Mouse (Mus musculus): ENCODE measurements at regions not wholly inside any gene's neighbourhood (a gene's known extent, or its start where the extent isn't known, plus 50 kb on each side); places are given as distances from the start of the nearest gene placed in this dataset.

DNA sequence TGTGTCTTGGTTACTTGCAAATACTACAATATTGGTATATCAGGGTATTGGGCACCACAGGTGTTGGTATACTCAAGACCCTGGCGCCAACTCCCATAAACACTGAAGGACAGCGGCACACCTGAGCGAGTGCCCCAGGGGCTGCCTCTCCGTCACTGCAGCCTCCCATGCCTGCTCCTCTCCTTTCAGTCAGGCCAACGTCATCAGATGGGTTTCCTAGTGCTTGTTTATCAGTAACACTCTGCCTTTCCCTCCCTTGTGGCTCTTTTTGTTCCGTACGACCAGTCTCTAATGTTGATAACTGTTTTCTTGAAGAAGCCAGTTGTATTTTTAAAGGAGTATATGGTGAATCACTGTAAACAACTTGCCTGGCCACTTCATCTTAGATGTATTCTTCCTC, 129.4 kb downstream of the Pdgfra start:
- 91% methylated on average over 7 of the region's 7 CpGs for WGBS
- H3K4me1 ChIP-seq, result no peaks in the 10 kb centered on the region
- no peak overlapping the region for H3K27ac ChIP-seq

GRCm38 (mm10) chr5:75282617-75283016, 130.5 kb downstream of the Pdgfra start:
- Histone ChIP-seq H3K36me3 (replicated peaks) (no peaks in the 10 kb centered on the region), H3K4me1 (no peaks in the 10 kb centered on the region), H3K27ac (no peak overlapping the region), H3K9ac (no peak overlapping the region), H3K4me2 (no peak overlapping the region), H3K27me3 (peaks cover 9% of the 10 kb centered on the region; the same call in 1 of the 2 replicates), H3K9me3 (no peaks in the 10 kb centered on the region), H3K4me3 (replicated peaks) (no peak overlapping the region)
- 75% methylated on average over 4 of the region's 4 CpGs for WGBS
- ATAC-seq (ENCODE audit: low FRiP score), result no peak

More for the DNA sequence above, 129.4 kb downstream of the Pdgfra start:
- Histone ChIP-seq H3K9me3 (no peaks in the 10 kb centered on the region), H3K36me3 (replicated peaks) (no peaks in the 10 kb centered on the region), H3K27me3 (peaks cover 6% of the 10 kb centered on the region; the same call in 1 of the 2 replicates), H3K4me3 (replicated peaks) (no peak overlapping the region), H3K4me2 (no peak overlapping the region), H3K9ac (no peak overlapping the region)
- no peak for ATAC-seq (ENCODE audit: low FRiP score)

GRCm38 (mm10) chr5:75283841-75284240, 131.7 kb downstream of the Pdgfra start:
- 75% methylated on average over 5 of the region's 5 CpGs for WGBS
- H3K27ac ChIP-seq, result no peak overlapping the region
- ATAC-seq (ENCODE audit: low FRiP score), result no peak
- H3K36me3 ChIP-seq (replicated peaks), result no peaks in the 10 kb centered on the region
- no peak overlapping the region for H3K4me3 ChIP-seq (replicated peaks)
- H3K27me3 ChIP-seq, result peaks cover 9% of the 10 kb centered on the region; the same call in 1 of the 2 replicates
- no peak overlapping the region for H3K4me2 ChIP-seq
- no peaks in the 10 kb centered on the region for H3K4me1 ChIP-seq
- no peak overlapping the region for H3K9ac ChIP-seq
- H3K9me3 ChIP-seq, result no peaks in the 10 kb centered on the region

DNA sequence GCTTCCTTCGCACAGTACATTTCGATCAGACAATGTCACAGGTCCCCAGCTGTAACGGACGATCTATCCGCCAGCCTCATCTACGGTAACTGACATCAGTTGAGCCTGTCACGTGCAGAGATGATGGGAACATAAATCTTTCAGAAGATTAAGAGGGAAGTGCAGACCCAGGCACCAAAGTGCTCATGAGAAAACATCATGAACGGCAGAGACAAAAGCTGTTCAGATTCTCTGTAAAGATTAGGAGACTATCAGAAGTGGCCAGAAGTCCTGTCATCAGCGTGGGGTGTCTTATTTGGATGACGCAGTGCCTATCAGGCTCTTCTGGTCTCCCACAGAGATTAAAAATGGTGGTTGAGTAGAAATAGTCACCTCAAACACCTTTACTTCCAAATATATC, 133.9 kb downstream of the Pdgfra start:
- Histone ChIP-seq H3K27ac (no peak overlapping the region), H3K4me1 (no peaks in the 10 kb centered on the region), H3K9me3 (no peaks in the 10 kb centered on the region), H3K36me3 (replicated peaks) (no peaks in the 10 kb centered on the region), H3K9ac (no peak overlapping the region), H3K27me3 (peaks cover 9% of the 10 kb centered on the region; the same call in 1 of the 2 replicates), H3K4me2 (no peak overlapping the region), H3K4me3 (replicated peaks) (no peak overlapping the region)
- WGBS, result 82% methylated on average over 10 of the region's 10 CpGs
- ATAC-seq (ENCODE audit: low FRiP score), result no peak

DNA sequence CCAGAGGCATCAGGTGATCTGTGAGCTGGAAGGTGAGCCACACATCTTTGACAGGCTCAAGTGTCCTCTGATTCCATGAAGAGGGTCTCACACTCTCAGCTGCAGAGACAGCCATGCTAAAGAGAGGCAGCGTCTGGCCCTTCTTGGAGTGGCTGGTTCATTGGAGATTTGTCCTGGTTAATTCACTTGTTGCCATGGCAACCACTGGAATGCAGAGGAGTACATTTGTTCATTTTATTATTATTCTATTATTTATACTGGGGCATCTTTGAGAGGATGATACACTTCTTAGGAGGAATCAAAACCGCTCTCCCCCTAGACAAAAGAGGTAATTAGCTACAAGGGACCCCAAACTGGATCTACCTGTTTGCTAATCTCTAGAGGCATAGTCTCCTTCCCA, 143.6 kb downstream of the Pdgfra start:
- Histone ChIP-seq H3K9me3 (no peaks in the 10 kb centered on the region), H3K27ac (no peak overlapping the region), H3K9ac (no peak overlapping the region), H3K4me3 (replicated peaks) (no peak overlapping the region), H3K36me3 (replicated peaks) (no peaks in the 10 kb centered on the region), H3K4me2 (no peak overlapping the region), H3K27me3 (no peaks in the 10 kb centered on the region), H3K4me1 (no peaks in the 10 kb centered on the region)
- WGBS, result 48% methylated on average over 2 of the region's 2 CpGs
- ATAC-seq (ENCODE audit: low FRiP score), result no peak

GRCm38 (mm10) chr5:75312897-75313296, 160.8 kb downstream of the Pdgfra start:
- Histone ChIP-seq H3K4me3 (replicated peaks) (no peak overlapping the region), H3K27me3 (no peaks in the 10 kb centered on the region), H3K4me2 (no peak overlapping the region), H3K4me1 (no peaks in the 10 kb centered on the region), H3K27ac (no peak overlapping the region), H3K36me3 (replicated peaks) (no peaks in the 10 kb centered on the region), H3K9ac (no peak overlapping the region), H3K9me3 (no peaks in the 10 kb centered on the region)
- no peak for ATAC-seq (ENCODE audit: low FRiP score)
- 87% methylated on average over 1 of the region's 1 CpGs for WGBS

DNA sequence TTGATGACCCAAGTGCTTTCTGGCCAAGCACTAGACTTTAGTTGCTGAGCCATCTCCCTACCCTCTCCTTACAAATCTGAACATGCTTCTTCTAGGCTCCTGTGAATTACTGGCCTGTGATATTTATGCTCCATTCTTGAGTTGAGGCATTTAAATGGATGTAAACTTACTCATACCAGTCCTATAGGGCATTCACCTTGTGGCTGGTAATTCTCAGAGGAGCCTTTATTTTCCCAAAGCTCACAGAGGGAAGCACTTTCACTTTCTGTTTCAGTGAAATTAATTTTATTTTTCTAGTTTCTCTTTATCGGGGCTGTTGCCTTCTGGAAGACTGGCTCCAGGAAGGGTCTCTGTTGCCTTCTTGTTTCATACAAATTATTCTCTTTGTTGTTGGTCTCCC, 163.9 kb downstream of the Pdgfra start:
- ATAC-seq (ENCODE audit: low FRiP score), result no peak
- Histone ChIP-seq H3K9ac (no peak overlapping the region), H3K27ac (no peak overlapping the region), H3K4me1 (no peaks in the 10 kb centered on the region), H3K4me2 (no peak overlapping the region), H3K36me3 (replicated peaks) (no peaks in the 10 kb centered on the region), H3K4me3 (replicated peaks) (no peak overlapping the region), H3K9me3 (no peaks in the 10 kb centered on the region), H3K27me3 (no peaks in the 10 kb centered on the region)
- 88% methylated on average over 1 of the region's 1 CpGs for WGBS

DNA sequence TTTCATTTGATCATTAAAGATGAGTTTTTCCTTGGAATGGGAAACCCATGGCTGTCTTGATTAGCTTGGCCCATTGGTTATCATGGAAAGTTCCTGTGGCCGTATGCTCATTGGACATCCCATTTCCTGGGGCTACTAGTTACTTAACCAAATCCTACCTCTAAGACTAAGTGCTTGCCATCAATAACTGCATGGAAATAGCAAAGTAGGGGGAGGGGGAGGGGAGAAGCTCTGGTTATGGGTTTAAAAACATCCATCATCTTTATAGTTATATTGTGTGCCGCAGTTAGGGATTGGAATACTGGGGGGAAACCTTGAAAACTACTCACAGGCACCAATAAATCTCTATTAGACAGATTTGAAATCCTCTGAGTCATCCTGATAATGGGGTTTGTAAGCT, 168.4 kb downstream of the Pdgfra start:
- 95% methylated on average over 2 of the region's 2 CpGs for WGBS
- H3K27me3 ChIP-seq, result no peaks in the 10 kb centered on the region
- no peaks in the 10 kb centered on the region for H3K9me3 ChIP-seq
- H3K4me1 ChIP-seq, result no peaks in the 10 kb centered on the region
- ATAC-seq (ENCODE audit: low FRiP score), result no peak
- H3K4me2 ChIP-seq, result no peak overlapping the region
- H3K27ac ChIP-seq, result no peak overlapping the region
- no peaks in the 10 kb centered on the region for H3K36me3 ChIP-seq (replicated peaks)
- H3K9ac ChIP-seq, result no peak overlapping the region
- no peak overlapping the region for H3K4me3 ChIP-seq (replicated peaks)

DNA sequence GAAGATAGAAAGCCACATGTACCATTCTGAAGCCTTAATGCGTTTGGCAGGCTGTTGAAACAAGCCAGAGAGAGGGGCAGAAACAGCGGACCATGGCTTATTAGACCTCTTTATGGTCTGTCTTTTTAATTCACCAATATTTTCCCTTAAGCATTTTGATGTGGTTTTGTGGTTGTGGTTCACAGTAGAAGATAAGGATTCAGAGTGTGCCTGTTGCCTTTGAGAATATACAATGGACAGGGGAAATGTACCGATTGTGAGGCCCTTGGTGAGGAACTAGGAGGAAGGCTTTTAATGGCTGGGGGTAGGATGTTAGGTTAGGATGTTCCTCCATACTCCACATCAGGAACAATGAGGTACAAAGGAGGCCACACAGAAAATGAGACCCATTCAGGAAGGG, 182.0 kb downstream of the Pdgfra start:
- H3K4me1 ChIP-seq, result no peaks in the 10 kb centered on the region
- peaks cover 10% of the 10 kb centered on the region; the same call in 1 of the 2 replicates for H3K27me3 ChIP-seq
- WGBS, result 88% methylated on average over 3 of the region's 3 CpGs
- H3K4me2 ChIP-seq, result no peak overlapping the region
- no peak overlapping the region for H3K27ac ChIP-seq
- no peak overlapping the region for H3K9ac ChIP-seq
- H3K36me3 ChIP-seq (replicated peaks), result no peaks in the 10 kb centered on the region
- no peak for ATAC-seq (ENCODE audit: low FRiP score)
- no peaks in the 10 kb centered on the region for H3K9me3 ChIP-seq
- no peak overlapping the region for H3K4me3 ChIP-seq (replicated peaks)

GRCm38 (mm10) chr5:75336454-75336853, 184.4 kb downstream of the Pdgfra start:
- Histone ChIP-seq H3K4me2 (no peak overlapping the region), H3K9ac (no peak overlapping the region), H3K27ac (no peak overlapping the region), H3K27me3 (peaks cover 31% of the 10 kb centered on the region), H3K4me3 (replicated peaks) (no peak overlapping the region), H3K36me3 (replicated peaks) (no peaks in the 10 kb centered on the region), H3K4me1 (no peaks in the 10 kb centered on the region), H3K9me3 (no peaks in the 10 kb centered on the region)
- WGBS, result 83% methylated on average over 11 of the region's 11 CpGs
- ATAC-seq (ENCODE audit: low FRiP score), result no peak

GRCm38 (mm10) chr5:75338439-75338838, 186.3 kb downstream of the Pdgfra start:
- WGBS, result 91% methylated on average over 11 of the region's 11 CpGs
- Histone ChIP-seq H3K9ac (no peak overlapping the region), H3K9me3 (no peaks in the 10 kb centered on the region), H3K27ac (no peak overlapping the region), H3K4me3 (replicated peaks) (no peak overlapping the region), H3K4me2 (no peak overlapping the region), H3K27me3 (peaks cover 50% of the 10 kb centered on the region), H3K36me3 (replicated peaks) (no peaks in the 10 kb centered on the region), H3K4me1 (no peaks in the 10 kb centered on the region)
- ATAC-seq (ENCODE audit: low FRiP score), result no peak

- no peaks in the 10 kb centered on the region for H3K36me3 ChIP-seq (replicated peaks)
- peaks cover 12% of the 10 kb centered on the region for H3K4me1 ChIP-seq
- no peak overlapping the region for H3K9ac ChIP-seq
- no peak for ATAC-seq (ENCODE audit: low FRiP score)
- no peak overlapping the region for H3K4me2 ChIP-seq
- peaks cover 78% of the 10 kb centered on the region for H3K27me3 ChIP-seq
- WGBS, result 93% methylated on average over 7 of the region's 7 CpGs
- no peak overlapping the region for H3K4me3 ChIP-seq (replicated peaks)
- H3K27ac ChIP-seq, result no peak overlapping the region
- H3K9me3 ChIP-seq, result no peaks in the 10 kb centered on the region; the same call in 1 of the 2 replicates
Observed at GRCm38 (mm10) chr5:75342599-75342998, 190.5 kb downstream of the Pdgfra start.

- Histone ChIP-seq H3K4me3 (replicated peaks) (no peak overlapping the region), H3K4me2 (no peak overlapping the region), H3K27ac (no peak overlapping the region), H3K36me3 (replicated peaks) (no peaks in the 10 kb centered on the region), H3K27me3 (peaks cover 84% of the 10 kb centered on the region), H3K9me3 (no peaks in the 10 kb centered on the region; the same call in 1 of the 2 replicates), H3K4me1 (peaks cover 12% of the 10 kb centered on the region), H3K9ac (no peak overlapping the region)
- 6% methylated on average over 11 of the region's 11 CpGs for WGBS
- peak; percentile 86 for ATAC-seq (ENCODE audit: low FRiP score)
Observed at GRCm38 (mm10) chr5:75346836-75347773, 195.0 kb downstream of the Pdgfra start.
